Mouse (Mus musculus) spleen, postnatal 14 days (tissue): ENCODE results near the gene Rnf216.

ENCODE experiments used
- DNase-seq, 2 experiments: peaks; one replicate each; pipeline ENCODE4 v3.0.0; 2021 to 2022; ENCODE audit warnings: low spot score in 2 of 2

Rnf216 gene

GRCm38 (mm10) chr5:143053132-143053972 is 59.4 kb downstream of the Rnf216 start:
- no peak for DNase-seq

- DNase-seq = no peak
These were observed 60.1 kb downstream of the Rnf216 start for GRCm38 (mm10) chr5:143052677-143053076.

- DNase-seq = no peak
These were observed 60.9 kb downstream of the Rnf216 start for GRCm38 (mm10) chr5:143051851-143052250.

GRCm38 (mm10) chr5:143050273-143050672 is 62.5 kb downstream of the Rnf216 start:
- DNase-seq = no peak

- no peak for DNase-seq
These were observed 63.0 kb downstream of the Rnf216 start for GRCm38 (mm10) chr5:143049746-143050145.

GRCm38 (mm10) chr5:143049013-143049385 is 63.8 kb downstream of the Rnf216 start:
- no peak for DNase-seq

GRCm38 (mm10) chr5:143048232-143049012 is 64.4 kb downstream of the Rnf216 start:
- no peak for DNase-seq

GRCm38 (mm10) chr5:143047586-143047985 is 65.2 kb downstream of the Rnf216 start:
- no peak for DNase-seq

- no peak for DNase-seq
These were observed 68.9 kb downstream of the Rnf216 start for GRCm38 (mm10) chr5:143043902-143044301.

- DNase-seq = no peak
These were observed 69.5 kb downstream of the Rnf216 start for GRCm38 (mm10) chr5:143043285-143043684.

- DNase-seq = no peak
These were observed 74.0 kb downstream of the Rnf216 start for GRCm38 (mm10) chr5:143038794-143039193.

GRCm38 (mm10) chr5:143037201-143037600 is 75.6 kb downstream of the Rnf216 start:
- no peak for DNase-seq

- no peak for DNase-seq
These were observed 76.7 kb downstream of the Rnf216 start for GRCm38 (mm10) chr5:143036052-143036451.

GRCm38 (mm10) chr5:143035271-143035670 is 77.5 kb downstream of the Rnf216 start:
- DNase-seq = no peak

GRCm38 (mm10) chr5:143034108-143034507 is 78.7 kb downstream of the Rnf216 start:
- DNase-seq = no peak

GRCm38 (mm10) chr5:143033277-143033676 is 79.5 kb downstream of the Rnf216 start:
- DNase-seq = no peak

- no peak for DNase-seq
These were observed 80.1 kb downstream of the Rnf216 start for GRCm38 (mm10) chr5:143032639-143033146.

- no peak for DNase-seq
These were observed 81.1 kb downstream of the Rnf216 start for GRCm38 (mm10) chr5:143031681-143032080.

GRCm38 (mm10) chr5:143031193-143031592 is 81.6 kb downstream of the Rnf216 start:
- DNase-seq = no peak

- no peak for DNase-seq
These were observed 88.9 kb downstream of the Rnf216 start for GRCm38 (mm10) chr5:143023887-143024286.

- no peak for DNase-seq
These were observed 89.8 kb downstream of the Rnf216 start for GRCm38 (mm10) chr5:143022956-143023355.

- DNase-seq = no peak
These were observed 95.4 kb downstream of the Rnf216 start for GRCm38 (mm10) chr5:143017401-143017800.

GRCm38 (mm10) chr5:143009383-143009782 is 103.4 kb downstream of the Rnf216 start:
- no peak for DNase-seq
